Mouse (Mus musculus) urinary bladder, postnatal 36 days (tissue): Measurements from ENCODE around the gene Sorbs1.
A peak's percentile ranks its signal among the peaks of the same experiment; 100 is the strongest.

Source experiments
- DNase-seq, 2 experiments: peaks; one replicate each; pipeline ENCODE4 v3.0.0; 2022; ENCODE audit warnings: low spot score in 2 of 2, mixed read lengths in 1 of 2

Gene Sorbs1

GRCm38 (mm10) chr19:40512500-40513421 is 818 bp downstream of the Sorbs1 start:
- DNase-seq: no peak

DNA sequence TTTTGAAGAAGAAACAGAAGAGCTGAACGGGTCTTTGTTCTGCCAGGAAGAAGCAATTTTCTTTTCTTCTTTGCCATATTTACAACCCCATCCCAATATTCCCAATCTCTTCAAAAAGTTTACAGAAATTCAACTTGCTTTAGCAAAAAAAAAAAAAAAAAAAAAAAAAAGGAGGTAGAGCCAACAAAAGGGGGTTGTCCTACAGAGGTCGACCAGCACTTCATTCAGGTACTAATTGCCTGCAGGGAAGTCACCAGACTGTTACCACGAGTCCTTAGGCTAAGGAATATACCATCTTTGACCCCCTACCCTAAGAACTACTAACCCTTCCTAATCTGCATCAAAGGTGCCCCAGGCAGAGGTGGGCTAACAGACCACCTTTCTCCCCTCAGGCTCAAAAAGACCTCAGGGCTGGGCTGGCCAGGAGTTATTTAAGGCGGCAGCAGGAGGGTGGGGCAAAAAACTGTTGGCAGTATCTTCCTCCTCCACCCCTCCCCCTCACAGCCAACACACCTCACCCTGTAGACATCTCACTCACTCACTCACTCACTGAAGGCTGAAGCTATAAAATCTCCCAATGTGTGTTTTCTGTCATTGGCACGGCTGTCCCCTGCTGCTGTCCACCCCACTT is 1.8 kb downstream of the Sorbs1 start:
- no peak for DNase-seq

DNA sequence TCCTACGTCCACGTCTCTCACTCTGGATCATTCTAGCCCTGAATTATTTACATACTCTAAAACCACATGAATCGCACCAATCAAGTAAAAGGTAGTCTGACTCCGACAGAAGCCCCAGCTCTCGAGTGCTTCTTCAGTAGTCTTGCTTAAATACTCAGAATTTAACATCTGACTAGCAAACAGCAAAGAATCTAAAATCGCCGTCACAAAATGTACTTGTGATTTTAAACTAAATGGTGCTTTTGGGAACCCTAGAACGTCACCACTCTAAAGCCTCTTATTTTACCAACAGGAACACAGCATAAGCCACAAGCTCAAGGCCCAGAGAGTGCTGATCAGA is 2.5 kb downstream of the Sorbs1 start:
- DNase-seq: no peak

DNA sequence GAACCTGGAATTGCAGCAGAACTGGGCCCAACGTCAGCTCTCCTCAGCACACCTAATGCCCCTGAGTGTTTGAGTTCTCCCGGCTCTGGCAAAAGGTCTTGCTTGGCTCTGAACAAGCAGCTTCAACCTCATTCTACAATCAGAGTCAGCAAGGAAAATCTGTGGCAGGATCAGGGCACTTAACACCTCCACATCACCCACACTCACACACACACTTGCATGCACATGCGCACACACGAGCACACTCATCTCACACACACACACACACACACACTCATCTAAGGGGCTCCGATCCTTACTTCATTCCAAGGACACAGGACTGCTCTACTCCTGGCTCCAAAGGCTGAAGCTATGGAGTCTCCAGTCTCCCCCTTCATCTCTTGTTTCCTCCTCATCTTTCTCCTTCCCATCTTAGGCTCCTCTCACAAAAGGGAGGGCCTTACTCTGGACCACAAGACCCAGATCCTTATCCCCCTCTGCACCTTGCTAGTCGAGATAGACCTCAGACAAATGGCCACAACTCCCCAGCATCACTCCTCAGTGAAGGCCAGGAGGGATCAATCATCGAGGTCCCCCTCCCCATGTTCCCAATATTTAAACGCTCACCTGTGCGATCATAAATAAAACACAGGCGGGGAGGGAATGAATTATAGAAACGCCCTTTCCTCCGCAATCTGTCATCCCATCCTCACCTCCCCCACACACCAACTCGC is 3.0 kb downstream of the Sorbs1 start:
- no peak for DNase-seq

DNA sequence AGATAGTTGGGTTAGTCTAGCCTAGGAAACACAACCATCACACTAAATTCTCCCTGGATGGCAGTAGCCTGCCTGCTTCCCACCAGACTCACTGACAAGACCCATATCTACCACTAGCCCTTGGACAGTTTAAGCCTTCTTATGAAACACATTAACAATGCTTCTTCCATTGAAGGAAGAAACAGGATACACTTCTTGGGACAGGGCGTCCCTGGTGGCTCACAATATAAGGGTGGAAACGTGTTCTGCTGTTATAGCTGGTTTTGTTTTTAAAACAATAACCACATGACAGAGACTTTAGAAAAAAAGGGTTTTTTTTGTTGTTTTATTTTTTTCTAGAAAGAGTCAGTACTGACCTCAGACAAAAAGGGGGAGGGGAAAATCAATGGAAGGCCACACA is 4.3 kb downstream of the Sorbs1 start:
- DNase-seq: no peak

DNA sequence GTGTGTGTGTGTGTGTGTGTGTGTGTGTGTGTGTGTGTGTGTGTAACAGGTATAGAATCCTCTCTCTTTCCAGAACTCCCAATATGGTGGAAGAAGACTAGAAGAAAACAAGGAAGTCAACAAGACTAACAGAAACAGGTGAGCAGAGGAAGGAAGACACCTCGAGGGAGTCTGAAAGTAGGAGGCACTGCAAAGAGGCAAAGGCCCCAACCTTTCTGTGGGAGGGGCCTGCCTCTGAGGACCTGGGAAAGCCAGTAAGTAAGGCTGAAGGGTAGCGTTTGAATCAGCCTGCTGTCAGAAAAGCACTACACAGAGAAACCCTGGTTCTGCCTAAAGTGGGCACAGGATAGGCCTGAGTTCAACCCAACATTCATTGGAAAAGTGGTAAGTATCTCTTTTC is 4.7 kb downstream of the Sorbs1 start:
- DNase-seq: no peak

DNA sequence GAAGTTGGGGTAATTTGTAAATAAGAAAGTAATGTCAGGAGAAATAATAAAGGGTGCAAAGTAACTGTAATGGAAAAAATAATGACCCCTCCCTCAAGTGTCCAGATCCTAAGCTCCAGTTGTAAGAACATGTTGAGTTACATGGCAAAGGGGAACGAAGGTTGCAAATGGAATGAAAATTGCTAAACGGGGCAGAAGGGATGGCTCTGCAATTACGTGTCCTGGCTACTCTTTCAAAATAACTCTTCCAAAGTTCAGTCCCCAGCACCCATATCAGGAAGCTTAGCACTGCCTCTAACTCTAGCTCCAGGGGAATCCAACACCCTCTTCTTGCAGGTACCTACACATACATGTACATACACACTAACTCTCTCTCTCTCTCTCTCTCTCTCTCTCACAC is 6.6 kb downstream of the Sorbs1 start:
- DNase-seq: no peak

DNA sequence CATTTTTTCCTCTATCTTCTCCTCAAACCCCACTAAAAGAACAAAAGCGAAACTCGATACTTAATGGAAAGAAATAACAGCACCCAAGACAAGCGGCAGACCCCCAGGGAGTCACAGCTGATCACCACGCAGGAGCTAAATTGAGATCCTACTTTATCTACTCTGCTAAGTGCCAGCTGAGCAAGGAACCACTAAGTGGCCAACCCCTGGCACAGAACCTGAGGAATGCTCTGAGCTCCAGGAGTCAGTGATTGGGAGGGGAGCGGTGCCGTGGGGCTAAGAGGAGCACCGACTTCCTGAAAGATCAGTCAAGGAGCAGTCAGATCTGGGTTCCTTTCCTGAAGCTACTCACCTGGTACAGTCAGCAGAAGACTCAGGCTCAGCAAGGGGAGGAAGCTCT is 9.2 kb downstream of the Sorbs1 start:
- DNase-seq: no peak

GRCm38 (mm10) chr19:40499940-40500737 is 13.4 kb downstream of the Sorbs1 start:
- no peak for DNase-seq

DNA sequence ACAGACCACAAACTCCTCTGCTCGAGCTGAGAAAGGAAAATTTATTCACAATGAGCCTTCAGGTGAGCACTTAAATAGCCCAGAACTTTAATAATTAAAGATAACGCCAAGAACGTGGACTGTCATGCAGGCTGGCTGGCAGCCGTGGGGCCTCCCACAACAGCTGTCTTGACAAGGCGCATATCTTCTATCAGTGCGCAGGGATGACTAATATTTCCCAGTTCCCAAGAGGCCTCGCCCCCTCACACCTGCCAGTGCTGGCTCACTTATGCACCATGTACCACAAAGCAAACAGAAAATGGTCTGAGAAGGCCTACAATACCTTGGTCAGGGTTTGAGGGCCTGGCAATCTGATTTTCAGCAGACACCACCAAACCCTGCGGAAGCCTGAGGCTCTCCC is 14.4 kb downstream of the Sorbs1 start:
- DNase-seq: peak; percentile 37 to 46

GRCm38 (mm10) chr19:40498162-40498725 is 15.3 kb downstream of the Sorbs1 start:
- DNase-seq: no peak

GRCm38 (mm10) chr19:40496509-40497267 is 16.9 kb downstream of the Sorbs1 start:
- no peak for DNase-seq

DNA sequence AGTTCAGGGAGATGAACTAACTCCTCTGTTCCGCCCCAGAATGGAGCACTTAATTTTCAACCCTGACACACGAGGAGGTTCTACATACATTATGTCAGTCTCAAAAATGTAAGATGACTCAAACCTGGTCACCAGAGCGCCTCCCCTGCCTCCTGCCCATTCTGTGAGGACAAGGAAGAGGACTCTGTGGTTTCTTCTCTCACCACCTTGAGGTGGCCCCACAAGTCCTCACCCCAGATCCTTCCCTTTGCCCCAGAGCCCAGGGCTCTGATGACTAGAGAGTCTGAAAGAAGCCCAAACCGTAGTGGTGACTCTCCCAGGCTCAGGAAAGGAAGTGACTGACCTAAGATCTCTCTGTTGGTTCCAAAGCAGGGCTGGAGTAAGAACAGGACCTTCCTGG is 17.5 kb downstream of the Sorbs1 start:
- no peak for DNase-seq

- no peak for DNase-seq
These were observed 20.7 kb downstream of the Sorbs1 start for GRCm38 (mm10) chr19:40492902-40493301.

DNA sequence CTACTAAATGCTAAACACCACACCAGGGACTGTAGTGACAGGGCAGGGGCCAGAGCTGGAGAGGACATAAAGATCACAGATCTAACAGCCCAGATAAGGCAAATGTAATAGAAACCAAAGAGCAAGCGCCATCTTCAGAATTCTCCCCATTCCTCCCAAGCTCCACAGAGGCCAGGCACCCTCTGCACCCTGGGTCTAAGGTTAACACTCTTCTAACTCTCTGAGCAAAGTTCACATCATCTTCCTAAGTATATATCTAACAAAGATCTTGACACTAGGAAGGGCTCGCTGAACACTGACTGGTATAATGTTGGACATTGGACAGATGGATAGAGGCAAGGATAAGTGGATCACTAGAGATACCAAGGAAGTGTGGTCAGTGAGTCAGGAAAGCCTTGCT is 22.1 kb downstream of the Sorbs1 start:
- DNase-seq: no peak

DNA sequence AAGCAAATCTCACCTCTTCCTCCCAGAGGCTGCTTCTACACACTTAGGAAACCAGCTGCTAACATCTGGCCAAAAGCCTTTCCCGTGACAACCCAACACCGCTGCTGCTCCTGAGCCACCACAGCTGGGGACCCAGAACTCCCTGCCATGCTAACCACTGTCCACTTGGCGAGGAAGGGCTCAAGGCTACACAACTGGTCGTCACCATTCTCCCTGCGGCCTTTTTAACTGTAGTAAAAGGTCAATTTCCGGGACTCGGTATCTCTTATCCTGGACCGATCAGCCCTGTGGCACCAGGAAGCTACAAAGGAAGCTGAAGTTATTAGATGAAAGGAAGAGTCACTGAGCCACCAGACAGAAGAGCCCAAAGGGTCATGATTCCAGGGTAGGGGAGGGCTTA is 22.8 kb downstream of the Sorbs1 start:
- DNase-seq: no peak

- DNase-seq: no peak
These were observed 23.9 kb downstream of the Sorbs1 start for GRCm38 (mm10) chr19:40489633-40490032.

DNA sequence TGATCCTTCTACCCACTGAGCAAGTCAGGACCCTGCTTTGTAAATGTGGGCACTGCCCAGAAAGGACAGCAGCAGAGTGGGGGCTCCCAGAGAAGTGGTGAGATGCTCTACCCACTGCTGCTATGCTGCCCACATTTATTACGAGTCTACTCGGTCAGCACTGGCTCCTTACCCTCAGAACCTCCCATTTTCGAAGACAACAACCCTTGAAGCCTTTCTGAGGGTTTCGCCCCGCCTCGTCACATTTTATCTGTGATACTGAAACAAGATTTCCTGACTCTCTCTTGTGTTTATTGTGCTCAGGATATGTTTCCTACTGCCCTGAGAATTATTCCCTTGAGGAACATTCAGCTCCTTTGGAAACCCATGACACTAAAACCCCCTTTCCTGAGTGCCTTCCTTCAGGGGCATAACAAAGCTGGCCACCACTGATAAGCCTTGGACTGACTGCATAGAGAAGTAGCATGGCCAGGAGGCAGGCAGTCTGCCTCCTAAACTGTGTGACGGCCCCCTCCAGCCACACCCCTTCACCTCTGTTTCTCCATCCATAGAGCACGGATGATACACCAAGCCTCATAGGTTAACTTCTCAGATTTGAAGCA is 24.6 kb downstream of the Sorbs1 start:
- DNase-seq: no peak

GRCm38 (mm10) chr19:40487561-40487960 is 26.0 kb downstream of the Sorbs1 start:
- DNase-seq: peak in 1 of 2 experiments; percentile 77

- no peak for DNase-seq
These were observed 32.5 kb downstream of the Sorbs1 start for GRCm38 (mm10) chr19:40481115-40481514.
